Mouse (Mus musculus): ENCODE measurements around the gene Inpp5a.

The Inpp5a gene

GRCm38 (mm10) chr7:139371389-139371788, 17.5 kb upstream of the Inpp5a start:
- no peak for DNase-seq

GRCm38 (mm10) chr7:139377381-139377780, 11.5 kb upstream of the Inpp5a start:
- no peak for DNase-seq

- DNase-seq, result no peak
Observed at GRCm38 (mm10) chr7:139378355-139378754, 10.6 kb upstream of the Inpp5a start.

GRCm38 (mm10) chr7:139379745-139380144, 9.2 kb upstream of the Inpp5a start:
- DNase-seq, result no peak

GRCm38 (mm10) chr7:139380225-139380624, 8.7 kb upstream of the Inpp5a start:
- no peak for DNase-seq

GRCm38 (mm10) chr7:139381877-139382276, 7.0 kb upstream of the Inpp5a start:
- no peak for DNase-seq

GRCm38 (mm10) chr7:139382796-139383195, 6.1 kb upstream of the Inpp5a start:
- no peak for DNase-seq

- DNase-seq, result no peak
Observed at GRCm38 (mm10) chr7:139384500-139384899, 4.4 kb upstream of the Inpp5a start.

- DNase-seq, result peak; percentile 78
Observed at GRCm38 (mm10) chr7:139384916-139385530, 3.9 kb upstream of the Inpp5a start.

- no peak for DNase-seq
Observed at GRCm38 (mm10) chr7:139386933-139387690, 1.8 kb upstream of the Inpp5a start.

- no peak for DNase-seq
Observed at GRCm38 (mm10) chr7:139387921-139388669, 814 bp upstream of the Inpp5a start.

GRCm38 (mm10) chr7:139389213-139389761, 378 bp downstream of the Inpp5a start:
- DNase-seq, result no peak

- DNase-seq, result peak; percentile 77 to 79
Observed at GRCm38 (mm10) chr7:139390380-139390779, 1.5 kb downstream of the Inpp5a start.

- DNase-seq, result no peak
Observed at GRCm38 (mm10) chr7:139390926-139391325, 2.0 kb downstream of the Inpp5a start.

- DNase-seq, result no peak
Observed at GRCm38 (mm10) chr7:139391691-139392090, 2.8 kb downstream of the Inpp5a start.

GRCm38 (mm10) chr7:139392106-139392505, 3.2 kb downstream of the Inpp5a start:
- DNase-seq, result no peak

- no peak for DNase-seq
Observed at GRCm38 (mm10) chr7:139392691-139393235, 3.9 kb downstream of the Inpp5a start.

GRCm38 (mm10) chr7:139397521-139397920, 8.6 kb downstream of the Inpp5a start:
- DNase-seq, result peak in 1 of 2 experiments; percentile 43

GRCm38 (mm10) chr7:139398111-139398510, 9.2 kb downstream of the Inpp5a start:
- peak in 1 of 2 experiments; percentile 62 for DNase-seq

GRCm38 (mm10) chr7:139398530-139399021, 9.7 kb downstream of the Inpp5a start:
- no peak for DNase-seq

GRCm38 (mm10) chr7:139399572-139399971, 10.7 kb downstream of the Inpp5a start:
- DNase-seq, result no peak

GRCm38 (mm10) chr7:139399977-139400685, 11.2 kb downstream of the Inpp5a start:
- DNase-seq, result no peak
